Mouse (Mus musculus) MEL (cell line): ENCODE data around the gene Rsph1. TPM values are rescaled to one million over a fixed set of nuclear protein-coding genes. Genes with fewer than 3 reads are reported as not detected.

Experiments used
- DNase-seq: peaks from one replicate; pipeline ENCODE4 v3.0.0; 2011; ENCODE audit warnings: low read depth, low spot score
- H3K27ac ChIP-seq: 2 replicates; pipeline ENCODE4 v1.5.1; 2012; ENCODE audit warnings: low read depth, mild to moderate bottlenecking, control low read depth, low read length, moderate library complexity; ENCODE audit not compliant: control insufficient read depth
- H3K27me3 ChIP-seq, 2 experiments: fragments of 150-350 bp in 1 of 2; sonication (generic) in 1 of 2; 2 replicates each; pipeline ENCODE4 v1.6.1; 2012; ENCODE audit warnings: low read length in 2 of 2, mild to moderate bottlenecking in 2 of 2, improper control_type of control experiment in 1 of 2, moderate library complexity in 1 of 2; ENCODE audit not compliant: insufficient read depth in 2 of 2, control insufficient read depth in 1 of 2
- H3K36me3 ChIP-seq, 2 experiments: 2 replicates each; pipeline ENCODE4 v1.6.1; 2012 to 2014; ENCODE audit warnings: low read length in 2 of 2, improper control_type of control experiment in 1 of 2, inconsistent platforms in 1 of 2, mild to moderate bottlenecking in 1 of 2; ENCODE audit not compliant: insufficient read depth in 2 of 2, control insufficient read depth in 1 of 2
- H3K4me1 ChIP-seq, 2 experiments: fragments of 150-350 bp in 1 of 2; sonication (generic) in 1 of 2; 2 replicates each; pipeline ENCODE4 v1.6.1; 2012; ENCODE audit warnings: low read length in 2 of 2, improper control_type of control experiment in 1 of 2, mild to moderate bottlenecking in 1 of 2; ENCODE audit not compliant: insufficient read depth in 2 of 2, control insufficient read depth in 1 of 2
- H3K4me3 ChIP-seq, 2 experiments: fragments of 150-350 bp in 1 of 2; sonication (generic) in 1 of 2; 2 replicates each; pipeline ENCODE4 v1.5.1; 2012; ENCODE audit warnings: low read depth in 2 of 2, low read length in 2 of 2, mild to moderate bottlenecking in 2 of 2, moderate library complexity in 2 of 2, control low read depth in 1 of 2, improper control_type of control experiment in 1 of 2; ENCODE audit not compliant: control insufficient read depth in 1 of 2, insufficient read depth in 1 of 2
- H3K79me2 ChIP-seq: 2 replicates; pipeline ENCODE4 v1.6.1; 2012; ENCODE audit warnings: mild to moderate bottlenecking, low read length, moderate library complexity; ENCODE audit not compliant: control insufficient read depth, poor library complexity, insufficient read depth
- H3K9ac ChIP-seq: 2 replicates; pipeline ENCODE4 v1.6.1; 2012; ENCODE audit warnings: low read depth, mild to moderate bottlenecking, control low read depth, low read length, moderate library complexity; ENCODE audit not compliant: control insufficient read depth, poor library complexity, severe bottlenecking
- H3K9me3 ChIP-seq: fragments of 150-350 bp; sonication (generic); replicated peaks from 2 replicates; pipeline ENCODE4 v1.6.1; 2012; ENCODE audit warnings: mild to moderate bottlenecking, low read length, improper control_type of control experiment, moderate library complexity; ENCODE audit not compliant: insufficient read depth
- BHLHE40 ChIP-seq: IDR thresholded peaks from 2 replicates; pipeline ENCODE4 v1.6.1; 2012; ENCODE audit warnings: low read depth, mild to moderate bottlenecking, inconsistent platforms, low read length, improper control_type of control experiment, borderline replicate concordance
- CHD1 ChIP-seq: IDR thresholded peaks from 2 replicates; pipeline ENCODE4 v1.6.1; 2012; ENCODE audit warnings: low read depth, mild to moderate bottlenecking, inconsistent platforms, low read length, improper control_type of control experiment
- CHD2 ChIP-seq: IDR thresholded peaks from 2 replicates; pipeline ENCODE4 v1.6.1; 2011; ENCODE audit warnings: low read length, improper control_type of control experiment
- CTCF ChIP-seq, 3 experiments: IDR thresholded peaks in 2 of 3; conservative IDR thresholded peaks in 1 of 3; 2 replicates each; pipeline ENCODE4 v1.5.1; 2011 to 2012; ENCODE audit warnings: low read length in 3 of 3, low read depth in 2 of 3, mild to moderate bottlenecking in 2 of 3, improper control_type of control experiment in 1 of 3, inconsistent platforms in 1 of 3, mixed read lengths in 1 of 3, moderate library complexity in 1 of 3; ENCODE audit not compliant: control insufficient read depth in 1 of 3, insufficient read depth in 1 of 3, poor library complexity in 1 of 3, severe bottlenecking in 1 of 3
- E2F4 ChIP-seq: IDR thresholded peaks from 2 replicates; pipeline ENCODE4 v1.6.1; 2011; ENCODE audit warnings: low read depth, low read length, improper control_type of control experiment, borderline replicate concordance
- EP300 ChIP-seq, 2 experiments: IDR thresholded peaks; 2 replicates each; pipeline ENCODE4 v1.6.1; 2011; ENCODE audit warnings: improper control_type of control experiment in 2 of 2, low read length in 2 of 2, low read depth in 1 of 2, mild to moderate bottlenecking in 1 of 2
- ETS1 ChIP-seq: IDR thresholded peaks from 2 replicates; pipeline ENCODE4 v1.6.1; 2012; ENCODE audit warnings: low read depth, mild to moderate bottlenecking, inconsistent platforms, low read length, improper control_type of control experiment, moderate library complexity
- GABPA ChIP-seq: IDR thresholded peaks from 2 replicates; pipeline ENCODE4 v1.6.1; 2012; ENCODE audit warnings: low read depth, mild to moderate bottlenecking, inconsistent platforms, low read length, improper control_type of control experiment, moderate library complexity
- GATA1 ChIP-seq: IDR thresholded peaks from 2 replicates; pipeline ENCODE4 v1.6.1; 2011; ENCODE audit warnings: low read depth, low read length, improper control_type of control experiment
- HCFC1 ChIP-seq: IDR thresholded peaks from 2 replicates; pipeline ENCODE4 v1.6.1; 2012; ENCODE audit warnings: low read depth, mild to moderate bottlenecking, inconsistent platforms, low read length, improper control_type of control experiment, moderate library complexity
- JUND ChIP-seq: IDR thresholded peaks from 2 replicates; pipeline ENCODE4 v1.6.1; 2011; ENCODE audit warnings: low read depth, mild to moderate bottlenecking, improper control_type of control experiment, low read length
- KAT2A ChIP-seq: conservative IDR thresholded peaks from 2 replicates; pipeline ENCODE4 v1.6.1; 2012; ENCODE audit warnings: low read depth, low read length, improper control_type of control experiment, inconsistent platforms
- MAFK ChIP-seq: IDR thresholded peaks from 2 replicates; pipeline ENCODE4 v1.6.1; 2011; ENCODE audit warnings: low read depth, mild to moderate bottlenecking, low read length, improper control_type of control experiment, borderline replicate concordance
- MAX ChIP-seq: IDR thresholded peaks from 2 replicates; pipeline ENCODE4 v1.6.1; 2011; ENCODE audit warnings: low read length, improper control_type of control experiment
- MAZ ChIP-seq: IDR thresholded peaks from 2 replicates; pipeline ENCODE4 v1.6.1; 2012; ENCODE audit warnings: low read depth, mild to moderate bottlenecking, inconsistent platforms, low read length, improper control_type of control experiment
- MEF2A ChIP-seq: IDR thresholded peaks from 2 replicates; pipeline ENCODE4 v1.6.1; 2014; ENCODE audit warnings: low read depth, mild to moderate bottlenecking, inconsistent platforms, low read length, improper control_type of control experiment; ENCODE audit not compliant: poor library complexity, insufficient replicate concordance, severe bottlenecking; ENCODE audit errors: extremely low read depth
- MXI1 ChIP-seq: IDR thresholded peaks from 2 replicates; pipeline ENCODE4 v1.6.1; 2011; ENCODE audit warnings: mild to moderate bottlenecking, low read depth, low read length, improper control_type of control experiment
- MYB ChIP-seq: IDR thresholded peaks from 2 replicates; pipeline ENCODE4 v1.6.1; 2011; ENCODE audit warnings: mild to moderate bottlenecking, low read depth, low read length, improper control_type of control experiment
- MYC ChIP-seq: IDR thresholded peaks from 2 replicates; pipeline ENCODE4 v1.6.1; 2011; ENCODE audit warnings: low read depth, mild to moderate bottlenecking, low read length, improper control_type of control experiment, moderate library complexity
- NELFE ChIP-seq: IDR thresholded peaks from 2 replicates; pipeline ENCODE4 v1.6.1; 2011; ENCODE audit warnings: low read depth, low read length, improper control_type of control experiment
- POLR2AphosphoS5 ChIP-seq: IDR thresholded peaks from 2 replicates; pipeline ENCODE4 v1.6.1; 2012; ENCODE audit warnings: low read depth, borderline replicate concordance, mild to moderate bottlenecking, inconsistent platforms, low read length, moderate library complexity, mixed read lengths
- RAD21 ChIP-seq: IDR thresholded peaks from 2 replicates; pipeline ENCODE4 v1.6.1; 2011; ENCODE audit warnings: mild to moderate bottlenecking, low read depth, low read length, improper control_type of control experiment
- RCOR1 ChIP-seq: IDR thresholded peaks from 2 replicates; pipeline ENCODE4 v1.6.1; 2012; ENCODE audit warnings: low read depth, mild to moderate bottlenecking, inconsistent platforms, low read length, improper control_type of control experiment
- SMC3 ChIP-seq: IDR thresholded peaks from 2 replicates; pipeline ENCODE4 v1.6.1; 2011; ENCODE audit warnings: low read depth, low read length, improper control_type of control experiment
- TAL1 ChIP-seq: IDR thresholded peaks from 2 replicates; pipeline ENCODE4 v1.6.1; 2012; ENCODE audit warnings: mild to moderate bottlenecking, inconsistent platforms, low read length, moderate library complexity, mixed read lengths
- TBP ChIP-seq: IDR thresholded peaks from 2 replicates; pipeline ENCODE4 v1.8.0; 2011; ENCODE audit warnings: low read depth, low read length, improper control_type of control experiment
- TCF12 ChIP-seq: IDR thresholded peaks from 2 replicates; pipeline ENCODE4 v1.6.1; 2014; ENCODE audit warnings: low read depth, mild to moderate bottlenecking, inconsistent platforms, low read length, improper control_type of control experiment, moderate library complexity
- UBTF ChIP-seq: IDR thresholded peaks from 2 replicates; pipeline ENCODE4 v1.6.1; 2012; ENCODE audit warnings: low read depth, mild to moderate bottlenecking, inconsistent platforms, low read length, improper control_type of control experiment, moderate library complexity, borderline replicate concordance; ENCODE audit not compliant: insufficient read depth
- USF2 ChIP-seq, 2 experiments: IDR thresholded peaks; 2 replicates each; pipeline ENCODE4 v1.6.1; 2011 to 2012; ENCODE audit warnings: improper control_type of control experiment in 2 of 2, low read length in 2 of 2, borderline replicate concordance in 1 of 2, inconsistent platforms in 1 of 2, low read depth in 1 of 2, mild to moderate bottlenecking in 1 of 2; ENCODE audit not compliant: insufficient read depth in 1 of 2
- ZC3H11A ChIP-seq: IDR thresholded peaks from 2 replicates; pipeline ENCODE4 v1.6.1; 2012; ENCODE audit warnings: low read depth, mild to moderate bottlenecking, inconsistent platforms, low read length, improper control_type of control experiment
- ZKSCAN1 ChIP-seq: IDR thresholded peaks from 2 replicates; pipeline ENCODE4 v1.6.1; 2012; ENCODE audit warnings: low read depth, mild to moderate bottlenecking, inconsistent platforms, low read length, improper control_type of control experiment, moderate library complexity
- ZMIZ1 ChIP-seq: IDR thresholded peaks from 2 replicates; pipeline ENCODE4 v1.6.1; 2012; ENCODE audit warnings: low read depth, mild to moderate bottlenecking, inconsistent platforms, low read length, improper control_type of control experiment, moderate library complexity
- ZNF384 ChIP-seq: IDR thresholded peaks from 2 replicates; pipeline ENCODE4 v1.6.1; 2012; ENCODE audit warnings: low read depth, mild to moderate bottlenecking, inconsistent platforms, low read length, improper control_type of control experiment
- polyA plus RNA-seq, 2 experiments: library from polyadenylated mRNA; stranded (reverse) in 1 of 2; unstranded in 1 of 2; fragments of >175 nt in 1 of 2; fragments of >200 nt in 1 of 2; gene quantifications; 2 replicates each; pipeline versions ENCODE4 v1.2.1 to v1.2.4; 2012; ENCODE audit warnings: low replicate concordance in 2 of 2, low read depth in 1 of 2; ENCODE audit not compliant: insufficient read length in 2 of 2, insufficient read depth in 1 of 2, missing spikeins in 1 of 2
- total RNA-seq: library from RNA; depleted of rRNA; stranded (reverse); fragments of 300-350 nt; gene quantifications from 2 replicates; pipeline ENCODE4 v1.2.3, GENCODE M21; 2012

The Rsph1 gene
- total and polyA plus RNA-seq, 3 experiments = 1.3 to 3.6 TPM; not detected in 1

- TF ChIP-seq JUND (no peak), RAD21 (no peak), ETS1 (peak; percentile 19; the same call in 1 of the 2 replicates)
Measured at GRCm38 (mm10) chr17:31298419-31299209, 21.4 kb upstream of the Rsph1 start (continued).

- Histone ChIP-seq H3K36me3 (peaks cover 0 to 15% of the 10 kb centered on the region in 2 experiments; a peak in 2 of 4 replicates), H3K79me2 (peaks cover 11% of the 10 kb centered on the region), H3K4me3 (peak overlapping the region; percentile 57 to 94), H3K9ac (peak overlapping the region; percentile 91), H3K27me3 (no peaks in the 10 kb centered on the region), H3K27ac (peak overlapping the region; percentile 88), H3K9me3 (no peaks in the 10 kb centered on the region), H3K4me1 (peaks cover 11 to 21% of the 10 kb centered on the region in 2 experiments)
- peak; percentile 91 for DNase-seq
- TF ChIP-seq KAT2A (no peak), ZC3H11A (no peak), MXI1 (peak; percentile 99), BHLHE40 (peak; percentile 91), GABPA (no peak), JUND (no peak), MYB (no peak), E2F4 (no peak), EP300 (IDR thresholded peaks at IDR 0.05; ENCODE audit: low read depth in 1 of 2, low read length in 2 of 2) (peak in 1 of 2 experiments; percentile 24; a peak in 1 of 4 replicates), ZMIZ1 (no peak), TCF12 (0 out of 2 replicates have a peak, but pooled peaks have one; percentile 14), CHD2 (peak; percentile 37; the same call in 1 of the 2 replicates), MYC (peak; percentile 98), TBP (no peak), CHD1 (no peak), CTCF (IDR thresholded peaks at IDR 0.05 in 2 of 3, conservative IDR thresholded peaks at IDR 0.05 in 1 of 3; ENCODE audit: control insufficient read depth in 1 of 3, insufficient read depth in 1 of 3, low read depth in 2 of 3, low read length in 3 of 3, poor library complexity in 1 of 3, severe bottlenecking in 1 of 3) (no peak), RCOR1 (no peak), TAL1 (no peak), MAX (peak; percentile 98), MEF2A (no peak), POLR2AphosphoS5 (no peak), UBTF (no peak), NELFE (0 out of 2 replicates have a peak, but pooled peaks have one; percentile 20), ETS1 (peak; percentile 73), SMC3 (no peak), HCFC1 (0 out of 2 replicates have a peak, but pooled peaks have one; percentile 49), MAZ (no peak), USF2 (IDR thresholded peaks at IDR 0.05; ENCODE audit: borderline replicate concordance in 1 of 2, insufficient read depth in 1 of 2, low read depth in 1 of 2, low read length in 2 of 2) (0 out of 4 replicates have a peak, but pooled peaks of 1 of the 2 experiments have one; percentile 50), GATA1 (no peak), ZKSCAN1 (no peak), MAFK (no peak), ZNF384 (no peak)
Measured at GRCm38 (mm10) chr17:31297521-31297939, 20.3 kb upstream of the Rsph1 start.
